Mouse (Mus musculus): Measurements from ENCODE around the gene Efcab6.

- TF ChIP-seq POLR2A (IDR thresholded peaks at IDR 0.05; ENCODE audit: extremely low read depth, insufficient read depth, low read length) (no peak), CTCF (IDR thresholded peaks at IDR 0.05; ENCODE audit: extremely low read depth, insufficient read depth, low read length) (no peak)
These were observed 187.3 kb downstream of the Efcab6 start for GRCm38 (mm10) chr15:83877898-83878297.
